Mouse (Mus musculus): ENCODE measurements at regions not wholly inside any gene's neighbourhood (a gene's known extent, or its start where the extent isn't known, plus 50 kb on each side); places are given as distances from the start of the nearest gene placed in this dataset.
A peak's percentile ranks its signal among the peaks of the same experiment; 100 is the strongest.

- Histone ChIP-seq H3K9me3 (replicated peaks) (no peaks in the 10 kb centered on the region), H3K4me2 (no peak overlapping the region), H3K27me3 (no peaks in the 10 kb centered on the region), H3K9ac (no peak overlapping the region), H3K27ac (no peak overlapping the region), H3K4me3 (replicated peaks) (no peak overlapping the region), H3K36me3 (no peaks in the 10 kb centered on the region), H3K4me1 (no peaks in the 10 kb centered on the region)
- peak; percentile 76; the same call in 1 of the 2 replicates for ATAC-seq (replicated peaks; ENCODE audit: low FRiP score)
- WGBS = 54% methylated on average over 5 of the region's 5 CpGs
Observed at GRCm38 (mm10) chr10:100152821-100153220, 137.4 kb downstream of the Kitl start.

GRCm38 (mm10) chr10:100153311-100153710 lies 137.9 kb downstream of the Kitl start:
- Histone ChIP-seq H3K27ac (no peak overlapping the region), H3K27me3 (no peaks in the 10 kb centered on the region), H3K4me1 (no peaks in the 10 kb centered on the region), H3K4me3 (replicated peaks) (no peak overlapping the region), H3K36me3 (no peaks in the 10 kb centered on the region), H3K9me3 (replicated peaks) (no peaks in the 10 kb centered on the region), H3K9ac (no peak overlapping the region), H3K4me2 (no peak overlapping the region)
- 91% methylated on average over 3 of the region's 3 CpGs for WGBS
- no peak for ATAC-seq (replicated peaks; ENCODE audit: low FRiP score)

GRCm38 (mm10) chr10:100155566-100155965 lies 140.1 kb downstream of the Kitl start:
- WGBS = 83% methylated on average over 2 of the region's 2 CpGs
- ATAC-seq (replicated peaks; ENCODE audit: low FRiP score) = no peak
- H3K27ac ChIP-seq = no peak overlapping the region

GRCm38 (mm10) chr10:100159843-100160531 lies 144.6 kb downstream of the Kitl start:
- Histone ChIP-seq H3K9ac (no peak overlapping the region), H3K9me3 (replicated peaks) (no peaks in the 10 kb centered on the region), H3K27me3 (no peaks in the 10 kb centered on the region), H3K4me1 (0 out of 2 replicates have a peak, but pooled peaks cover 2% of the 10 kb centered on the region), H3K4me2 (no peak overlapping the region), H3K36me3 (no peaks in the 10 kb centered on the region), H3K4me3 (replicated peaks) (no peak overlapping the region), H3K27ac (0 out of 2 replicates have a peak overlapping the region, but pooled peaks have one; percentile 51)
- no peak for ATAC-seq (replicated peaks; ENCODE audit: low FRiP score)
- WGBS = 73% methylated on average over 14 of the region's 14 CpGs

More at GRCm38 (mm10) chr10:100155566-100155965, 140.1 kb downstream of the Kitl start:
- H3K4me1 ChIP-seq = 0 out of 2 replicates have a peak, but pooled peaks cover 2% of the 10 kb centered on the region
- H3K36me3 ChIP-seq = no peaks in the 10 kb centered on the region
- H3K4me3 ChIP-seq (replicated peaks) = no peak overlapping the region
- no peaks in the 10 kb centered on the region for H3K9me3 ChIP-seq (replicated peaks)
- H3K4me2 ChIP-seq = no peak overlapping the region
- no peaks in the 10 kb centered on the region for H3K27me3 ChIP-seq
- H3K9ac ChIP-seq = no peak overlapping the region

GRCm38 (mm10) chr10:100160532-100160852 lies 145.1 kb downstream of the Kitl start:
- Histone ChIP-seq H3K27ac (0 out of 2 replicates have a peak overlapping the region, but pooled peaks have one; percentile 51), H3K4me1 (0 out of 2 replicates have a peak, but pooled peaks cover 2% of the 10 kb centered on the region), H3K36me3 (no peaks in the 10 kb centered on the region), H3K27me3 (no peaks in the 10 kb centered on the region), H3K4me2 (no peak overlapping the region), H3K9ac (no peak overlapping the region), H3K4me3 (replicated peaks) (no peak overlapping the region), H3K9me3 (replicated peaks) (no peaks in the 10 kb centered on the region)
- 69% methylated on average over 4 of the region's 4 CpGs for WGBS
- no peak for ATAC-seq (replicated peaks; ENCODE audit: low FRiP score)

GRCm38 (mm10) chr10:100161117-100161516 lies 145.7 kb downstream of the Kitl start:
- no peak overlapping the region for H3K27ac ChIP-seq
- H3K9ac ChIP-seq = no peak overlapping the region
- no peak overlapping the region for H3K4me3 ChIP-seq (replicated peaks)
- no peaks in the 10 kb centered on the region for H3K27me3 ChIP-seq
- no peak; the same call in 1 of the 2 replicates for ATAC-seq (replicated peaks; ENCODE audit: low FRiP score)
- no peaks in the 10 kb centered on the region for H3K36me3 ChIP-seq
- H3K4me1 ChIP-seq = 0 out of 2 replicates have a peak, but pooled peaks cover 2% of the 10 kb centered on the region
- H3K9me3 ChIP-seq (replicated peaks) = no peaks in the 10 kb centered on the region
- H3K4me2 ChIP-seq = no peak overlapping the region
- WGBS = 53% methylated on average over 3 of the region's 3 CpGs

GRCm38 (mm10) chr10:100164526-100164925 lies 149.1 kb downstream of the Kitl start:
- H3K9ac ChIP-seq = no peak overlapping the region
- WGBS = 40% methylated on average over 1 of the region's 1 CpGs
- 0 out of 2 replicates have a peak, but pooled peaks have one; percentile 49 for ATAC-seq (replicated peaks; ENCODE audit: low FRiP score)
- H3K27ac ChIP-seq = no peak overlapping the region
- no peak overlapping the region for H3K4me3 ChIP-seq (replicated peaks)
- H3K9me3 ChIP-seq (replicated peaks) = no peaks in the 10 kb centered on the region
- H3K4me2 ChIP-seq = no peak overlapping the region
- 0 out of 2 replicates have a peak, but pooled peaks cover 2% of the 10 kb centered on the region for H3K4me1 ChIP-seq
- no peaks in the 10 kb centered on the region for H3K27me3 ChIP-seq
- no peaks in the 10 kb centered on the region for H3K36me3 ChIP-seq

GRCm38 (mm10) chr10:100170836-100171235 lies 155.4 kb downstream of the Kitl start:
- no peak overlapping the region for H3K4me3 ChIP-seq (replicated peaks)
- no peak for ATAC-seq (replicated peaks; ENCODE audit: low FRiP score)
- H3K27ac ChIP-seq = no peak overlapping the region
- no peaks in the 10 kb centered on the region for H3K27me3 ChIP-seq
- H3K9me3 ChIP-seq (replicated peaks) = no peaks in the 10 kb centered on the region
- no peaks in the 10 kb centered on the region for H3K36me3 ChIP-seq
- no peak overlapping the region for H3K4me2 ChIP-seq
- no peaks in the 10 kb centered on the region for H3K4me1 ChIP-seq
- H3K9ac ChIP-seq = no peak overlapping the region

GRCm38 (mm10) chr10:100197673-100198072 lies 137.8 kb upstream of the Gm4301 start:
- Histone ChIP-seq H3K9ac (no peak overlapping the region), H3K27me3 (no peaks in the 10 kb centered on the region), H3K27ac (no peak overlapping the region), H3K9me3 (replicated peaks) (no peaks in the 10 kb centered on the region), H3K36me3 (no peaks in the 10 kb centered on the region), H3K4me3 (replicated peaks) (no peak overlapping the region), H3K4me2 (no peak overlapping the region), H3K4me1 (peaks cover 5% of the 10 kb centered on the region; the same call in 1 of the 2 replicates)
- ATAC-seq (replicated peaks; ENCODE audit: low FRiP score) = no peak

GRCm38 (mm10) chr10:100199090-100199690 lies 136.3 kb upstream of the Gm4301 start:
- Histone ChIP-seq H3K4me1 (peaks cover 5% of the 10 kb centered on the region; the same call in 1 of the 2 replicates), H3K9me3 (replicated peaks) (no peaks in the 10 kb centered on the region), H3K4me2 (no peak overlapping the region), H3K36me3 (no peaks in the 10 kb centered on the region), H3K4me3 (replicated peaks) (no peak overlapping the region), H3K27me3 (no peaks in the 10 kb centered on the region), H3K27ac (no peak overlapping the region), H3K9ac (no peak overlapping the region)
- no peak for ATAC-seq (replicated peaks; ENCODE audit: low FRiP score)
- 62% methylated on average over 8 of the region's 8 CpGs for WGBS

GRCm38 (mm10) chr10:100200431-100200830 lies 135.0 kb upstream of the Gm4301 start:
- H3K9me3 ChIP-seq (replicated peaks) = no peaks in the 10 kb centered on the region
- H3K4me2 ChIP-seq = no peak overlapping the region
- H3K27me3 ChIP-seq = no peaks in the 10 kb centered on the region
- no peak overlapping the region for H3K9ac ChIP-seq
- no peak overlapping the region for H3K4me3 ChIP-seq (replicated peaks)
- no peaks in the 10 kb centered on the region for H3K36me3 ChIP-seq
- ATAC-seq (replicated peaks; ENCODE audit: low FRiP score) = no peak
- WGBS = 14% methylated on average over 8 of the region's 8 CpGs
- H3K4me1 ChIP-seq = peaks cover 5% of the 10 kb centered on the region; the same call in 1 of the 2 replicates
- no peak overlapping the region for H3K27ac ChIP-seq

- Histone ChIP-seq H3K9me3 (replicated peaks) (no peaks in the 10 kb centered on the region), H3K27me3 (no peaks in the 10 kb centered on the region), H3K4me2 (no peak overlapping the region), H3K9ac (no peak overlapping the region), H3K4me3 (replicated peaks) (no peak overlapping the region), H3K4me1 (no peaks in the 10 kb centered on the region), H3K27ac (no peak overlapping the region), H3K36me3 (no peaks in the 10 kb centered on the region)
- no peak for ATAC-seq (replicated peaks; ENCODE audit: low FRiP score)
- 83% methylated on average over 10 of the region's 10 CpGs for WGBS
Observed at GRCm38 (mm10) chr10:100206617-100207530, 128.6 kb upstream of the Gm4301 start.
